Mouse (Mus musculus): ENCODE measurements around the gene Fbxo36. TPM values are rescaled to one million over a fixed set of nuclear protein-coding genes. Genes with fewer than 3 reads are reported as not detected.

Gene Fbxo36
- polyA plus RNA-seq, 1 experiment from 2014 or later = 8.5 TPM

DNA sequence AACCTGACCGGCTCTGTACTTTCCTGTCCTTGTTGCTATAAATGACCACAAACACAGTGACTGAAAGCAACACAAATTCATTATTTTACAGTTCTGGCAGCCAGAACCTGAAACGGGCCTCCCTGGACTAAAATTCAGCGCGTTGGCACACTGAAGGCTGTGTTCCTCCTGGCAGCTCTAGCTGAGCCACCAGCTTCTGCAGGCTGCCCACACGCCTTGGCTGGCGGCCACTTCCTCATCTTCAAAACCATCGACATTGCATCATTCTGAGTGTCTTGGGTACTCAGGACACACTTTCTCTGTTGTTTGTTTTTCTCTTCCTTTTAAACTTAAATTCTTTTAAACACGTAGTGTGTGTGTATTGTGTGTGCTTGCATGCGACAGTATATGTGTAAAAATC lies 96.0 kb downstream of the Fbxo36 start:
- H3K36me3 ChIP-seq = no peaks in the 10 kb centered on the region
- H3K4me2 ChIP-seq = no peak overlapping the region
- no peak for ATAC-seq
- 30% methylated on average over 9 of the region's 9 CpGs for WGBS (ENCODE audit: insufficient replicate concordance)
- H3K4me3 ChIP-seq = no peak overlapping the region
- H3K9me3 ChIP-seq (replicated peaks) = no peaks in the 10 kb centered on the region
- no peak overlapping the region for H3K27ac ChIP-seq
- no peaks in the 10 kb centered on the region; the same call in 1 of the 2 replicates for H3K4me1 ChIP-seq
- no peak overlapping the region for H3K9ac ChIP-seq
- peaks cover 29% of the 10 kb centered on the region for H3K27me3 ChIP-seq (replicated peaks)

DNA sequence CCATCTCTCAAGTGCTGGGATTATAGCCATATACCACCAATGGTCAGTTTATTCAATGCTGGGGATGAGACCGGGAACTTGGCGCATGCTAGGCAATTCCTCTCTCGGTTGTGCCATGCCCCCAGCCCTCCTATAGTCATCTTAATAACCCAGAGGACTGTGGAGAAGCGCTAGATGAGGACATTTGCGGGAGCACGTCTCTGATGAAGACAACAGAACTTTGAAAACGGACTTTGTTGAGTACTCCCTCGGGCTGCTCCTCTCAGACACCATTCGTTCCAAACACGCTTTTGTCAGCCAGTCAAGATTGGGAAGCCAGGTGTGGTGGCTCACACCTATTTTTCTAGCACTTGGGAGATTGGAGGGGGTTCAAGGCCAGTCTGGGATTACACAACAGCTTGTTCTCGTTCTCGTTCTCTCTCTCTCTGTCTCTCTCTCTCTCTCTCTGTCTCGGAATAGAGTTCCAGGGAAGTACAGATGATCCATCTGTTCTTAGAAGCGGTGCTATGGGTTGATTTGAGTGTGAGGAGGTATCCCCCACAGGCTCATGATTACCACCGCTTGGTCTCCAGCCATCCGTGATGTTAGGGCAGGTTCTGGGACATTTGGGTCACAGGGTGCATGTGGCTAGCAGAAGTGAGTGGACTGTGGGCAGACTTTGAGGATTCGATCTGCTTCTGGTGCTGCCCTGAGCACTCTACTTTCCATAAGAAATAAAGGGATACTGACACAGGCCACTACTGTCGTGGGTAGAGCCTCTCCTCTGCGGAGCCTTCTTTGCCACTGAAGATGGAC lies 97.3 kb downstream of the Fbxo36 start:
- Histone ChIP-seq H3K36me3 (no peaks in the 10 kb centered on the region), H3K4me3 (no peak overlapping the region), H3K9ac (no peak overlapping the region), H3K27me3 (replicated peaks) (peaks cover 29% of the 10 kb centered on the region), H3K4me2 (no peak overlapping the region), H3K27ac (no peak overlapping the region), H3K4me1 (no peaks in the 10 kb centered on the region; the same call in 1 of the 2 replicates), H3K9me3 (replicated peaks) (no peaks in the 10 kb centered on the region)
- WGBS (ENCODE audit: insufficient replicate concordance) = 72% methylated on average over 19 of the region's 19 CpGs
- ATAC-seq = no peak

DNA sequence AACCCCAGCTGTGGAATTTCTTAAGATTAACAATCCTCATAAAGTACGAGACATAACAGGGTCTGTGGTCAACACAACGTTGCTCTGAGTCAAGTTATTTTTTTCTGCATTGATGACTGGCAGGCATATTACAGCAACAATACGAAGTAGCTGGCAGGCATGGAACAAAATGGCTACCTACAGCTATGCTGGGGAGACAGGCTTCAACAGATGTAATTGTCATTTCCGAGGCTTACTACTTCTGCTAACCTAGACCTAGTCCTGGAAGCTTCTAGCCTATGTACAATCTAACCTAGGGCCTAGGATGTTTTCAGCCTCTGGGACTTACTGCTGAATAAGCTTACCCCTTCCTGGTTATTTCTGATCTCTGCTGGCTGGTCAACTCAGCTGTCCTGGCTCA lies 99.8 kb downstream of the Fbxo36 start:
- Histone ChIP-seq H3K36me3 (no peaks in the 10 kb centered on the region), H3K4me2 (no peak overlapping the region), H3K9me3 (replicated peaks) (no peaks in the 10 kb centered on the region), H3K4me3 (no peak overlapping the region), H3K27me3 (replicated peaks) (peaks cover 17% of the 10 kb centered on the region), H3K27ac (no peak overlapping the region), H3K4me1 (no peaks in the 10 kb centered on the region), H3K9ac (no peak overlapping the region)
- ATAC-seq = no peak
- WGBS (ENCODE audit: insufficient replicate concordance) = 63% methylated on average over 4 of the region's 4 CpGs

DNA sequence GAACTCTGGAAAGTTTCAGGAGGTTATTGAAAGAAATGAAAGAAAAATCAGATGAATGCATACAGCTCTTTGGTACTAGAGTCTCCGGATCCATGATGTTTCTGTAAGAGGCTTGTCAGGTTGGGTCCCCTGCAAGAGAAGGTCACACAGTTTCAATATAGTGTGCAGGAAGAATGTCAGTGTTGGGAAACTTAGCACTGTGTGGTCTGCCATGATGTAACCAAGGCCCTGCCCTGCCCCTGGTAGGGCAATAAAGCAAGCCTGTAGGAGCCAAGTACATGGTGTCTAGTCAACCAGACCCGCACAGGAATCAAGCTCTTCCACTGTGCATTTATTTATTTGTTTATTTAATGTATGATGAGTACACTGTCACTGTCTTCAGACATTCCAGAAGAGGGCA lies 100.7 kb downstream of the Fbxo36 start:
- Histone ChIP-seq H3K27ac (no peak overlapping the region), H3K4me3 (no peak overlapping the region), H3K36me3 (no peaks in the 10 kb centered on the region), H3K27me3 (replicated peaks) (peaks cover 8% of the 10 kb centered on the region), H3K4me2 (no peak overlapping the region), H3K9ac (no peak overlapping the region), H3K4me1 (no peaks in the 10 kb centered on the region), H3K9me3 (replicated peaks) (no peaks in the 10 kb centered on the region)
- no peak for ATAC-seq
- WGBS (ENCODE audit: insufficient replicate concordance) = 59% methylated on average over 2 of the region's 2 CpGs

DNA sequence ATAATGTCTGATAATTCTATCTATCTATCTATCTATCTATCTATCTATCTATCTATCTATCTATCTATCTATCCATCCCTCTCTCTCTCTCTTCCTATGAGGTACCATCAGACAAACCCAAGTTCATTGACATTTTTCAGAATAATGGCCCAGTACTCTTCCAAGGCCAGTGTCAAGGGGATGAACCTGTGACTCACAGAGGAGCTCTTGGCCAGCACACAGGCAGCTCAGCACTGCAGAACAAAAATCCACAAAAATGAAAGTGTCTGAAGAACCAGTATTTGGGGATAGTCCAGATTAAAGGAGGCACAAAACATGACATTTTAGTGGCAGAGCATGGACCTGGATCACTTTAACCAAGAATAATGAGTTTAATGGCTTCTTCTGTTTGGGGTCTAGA lies 103.0 kb downstream of the Fbxo36 start:
- Histone ChIP-seq H3K27ac (no peak overlapping the region), H3K9ac (no peak overlapping the region), H3K4me2 (no peak overlapping the region), H3K36me3 (no peaks in the 10 kb centered on the region), H3K4me3 (no peak overlapping the region), H3K27me3 (replicated peaks) (no peaks in the 10 kb centered on the region), H3K4me1 (no peaks in the 10 kb centered on the region), H3K9me3 (replicated peaks) (no peaks in the 10 kb centered on the region)
- no peak for ATAC-seq

DNA sequence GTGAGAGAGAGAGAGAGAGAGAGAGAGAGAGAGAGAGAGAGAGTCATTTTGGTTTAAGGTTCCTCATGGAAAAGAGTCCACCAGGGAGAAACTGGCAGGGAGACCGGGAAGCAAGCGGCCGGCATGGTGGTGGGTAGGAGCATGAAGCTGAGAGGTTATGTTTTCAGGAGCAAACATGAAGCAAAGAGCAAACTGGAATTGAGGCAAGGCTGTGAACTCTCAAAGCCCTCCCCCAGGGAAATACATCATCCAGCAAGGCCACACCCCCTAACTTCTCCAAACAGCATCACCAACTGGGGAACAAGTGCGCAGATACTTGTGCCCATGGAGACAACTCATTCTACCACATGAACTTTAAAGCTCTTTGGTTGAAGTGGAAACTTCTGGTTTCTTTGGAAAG lies 103.9 kb downstream of the Fbxo36 start:
- Histone ChIP-seq H3K4me3 (no peak overlapping the region), H3K4me2 (no peak overlapping the region), H3K27ac (no peak overlapping the region), H3K27me3 (replicated peaks) (no peaks in the 10 kb centered on the region), H3K9ac (no peak overlapping the region), H3K36me3 (no peaks in the 10 kb centered on the region), H3K4me1 (no peaks in the 10 kb centered on the region), H3K9me3 (replicated peaks) (no peaks in the 10 kb centered on the region)
- 89% methylated on average over 4 of the region's 4 CpGs for WGBS (ENCODE audit: insufficient replicate concordance)
- ATAC-seq = no peak

DNA sequence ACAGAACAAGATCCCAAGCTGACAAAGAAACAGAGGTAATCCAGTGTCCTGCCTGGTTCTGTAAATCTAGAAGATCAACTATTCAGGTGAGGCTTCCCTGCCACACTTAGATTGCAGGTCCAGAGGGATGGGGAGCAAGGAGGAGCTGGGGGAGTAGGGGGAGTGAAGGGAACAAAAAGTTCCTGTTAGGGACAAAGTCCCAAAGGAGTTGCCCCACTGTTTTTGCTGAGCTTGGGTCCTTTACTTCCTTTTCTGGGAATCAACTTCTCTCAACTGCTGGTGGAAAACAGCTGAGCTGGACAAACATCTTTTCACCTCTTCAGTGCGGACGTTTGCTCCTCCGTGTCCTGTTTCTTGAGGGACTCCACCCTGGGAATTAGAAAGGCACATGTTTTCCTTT lies 106.3 kb downstream of the Fbxo36 start:
- no peak overlapping the region for H3K4me2 ChIP-seq
- no peaks in the 10 kb centered on the region for H3K4me1 ChIP-seq
- H3K9ac ChIP-seq = no peak overlapping the region
- H3K27ac ChIP-seq = no peak overlapping the region
- no peak for ATAC-seq
- WGBS (ENCODE audit: insufficient replicate concordance) = 67% methylated on average over 3 of the region's 3 CpGs
- no peak overlapping the region for H3K4me3 ChIP-seq
- H3K9me3 ChIP-seq (replicated peaks) = no peaks in the 10 kb centered on the region
- H3K27me3 ChIP-seq (replicated peaks) = no peaks in the 10 kb centered on the region
- no peaks in the 10 kb centered on the region for H3K36me3 ChIP-seq

DNA sequence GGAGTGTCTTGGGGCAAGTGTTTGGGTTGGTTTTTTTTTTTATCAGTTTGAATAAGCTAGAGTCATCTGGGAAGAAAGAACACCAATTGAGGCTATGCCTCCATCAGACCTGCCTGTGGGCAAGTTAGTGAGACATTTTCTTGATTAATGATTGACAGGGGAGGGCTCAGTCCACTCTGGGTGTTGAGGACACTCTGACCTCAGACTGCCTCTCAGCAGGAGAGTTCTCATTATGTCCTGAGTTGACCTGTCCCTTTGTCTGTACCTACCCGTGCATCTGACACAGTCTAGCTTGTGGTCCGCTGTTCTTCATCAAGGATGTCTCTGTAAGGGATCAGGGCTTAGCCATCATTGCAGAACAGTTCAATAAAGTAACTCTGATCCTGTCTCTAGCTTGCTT lies 107.7 kb downstream of the Fbxo36 start:
- Histone ChIP-seq H3K4me1 (no peaks in the 10 kb centered on the region), H3K27ac (no peak overlapping the region), H3K27me3 (replicated peaks) (no peaks in the 10 kb centered on the region), H3K9me3 (replicated peaks) (no peaks in the 10 kb centered on the region; the same call in 1 of the 2 replicates), H3K4me2 (no peak overlapping the region), H3K9ac (no peak overlapping the region), H3K36me3 (no peaks in the 10 kb centered on the region), H3K4me3 (no peak overlapping the region)
- 55% methylated on average over 2 of the region's 2 CpGs for WGBS (ENCODE audit: insufficient replicate concordance)
- ATAC-seq = peak; percentile 57; the same call in 1 of the 2 replicates

Other genes starting within 250 kb of the Fbxo36 start
- 0.06 and 0.08 TPM in 2 replicates for gene Dner, start 143.6 kb upstream of the Fbxo36 start, polyA plus RNA-seq (2016; fragmentation: Nextera tagmentation; extraction: Ambion mirVana)
- gene Trip12, start 675 bp downstream of the Fbxo36 start, polyA plus RNA-seq (2016; fragmentation: Nextera tagmentation; extraction: Ambion mirVana) = 53.6 and 57.9 TPM in 2 replicates
- gene Slc16a14, start 95.3 kb downstream of the Fbxo36 start, polyA plus RNA-seq (2016; fragmentation: Nextera tagmentation; extraction: Ambion mirVana) = 0.05 TPM in 1 of 2 replicates, not detected in the other

All from liver, embryonic 12.5 days (tissue).